Mouse (Mus musculus) mouse embryonic stem cell (cell line): Measurements from ENCODE around the gene Tspan17.

Source experiments
- in situ Hi-C, 2 experiments: fragments of 300-500 bp; cut with MboI; formaldehyde crosslinking; loops; 1 replicate in 1 of 2; 3 replicates in 1 of 2; pipeline ENCODE4 v1.14.3; 2019 to 2020; ENCODE audit warnings: low sequenced_read_pairs in 2 of 2, low pct_unique_long_range_greater_than_20kb in 1 of 2, mixed read lengths in 1 of 2; ENCODE audit not compliant: unreplicated experiment in 1 of 2

Tspan17 gene

DNA sequence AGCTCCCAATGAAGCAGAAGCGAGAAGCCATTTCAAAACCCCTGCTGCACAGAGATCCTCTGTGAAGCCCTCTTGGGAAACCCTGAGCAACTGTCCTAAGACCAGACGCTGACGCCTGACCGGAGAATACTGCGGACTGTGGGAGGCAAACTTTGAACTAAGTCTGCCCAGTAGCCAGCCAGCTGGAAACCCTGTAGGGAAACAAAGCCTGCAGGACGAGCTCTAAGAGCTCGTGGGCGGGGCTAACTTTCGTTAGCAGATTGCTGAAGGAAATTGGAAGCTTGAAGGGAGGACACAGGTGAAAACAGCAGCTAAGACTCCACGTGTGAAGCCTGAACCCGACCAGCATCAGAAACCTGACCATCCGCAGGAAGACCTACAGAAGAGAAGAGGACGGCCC lies 40.3 kb downstream of the Tspan17 start:
- in situ Hi-C loops, result no loop called here

DNA sequence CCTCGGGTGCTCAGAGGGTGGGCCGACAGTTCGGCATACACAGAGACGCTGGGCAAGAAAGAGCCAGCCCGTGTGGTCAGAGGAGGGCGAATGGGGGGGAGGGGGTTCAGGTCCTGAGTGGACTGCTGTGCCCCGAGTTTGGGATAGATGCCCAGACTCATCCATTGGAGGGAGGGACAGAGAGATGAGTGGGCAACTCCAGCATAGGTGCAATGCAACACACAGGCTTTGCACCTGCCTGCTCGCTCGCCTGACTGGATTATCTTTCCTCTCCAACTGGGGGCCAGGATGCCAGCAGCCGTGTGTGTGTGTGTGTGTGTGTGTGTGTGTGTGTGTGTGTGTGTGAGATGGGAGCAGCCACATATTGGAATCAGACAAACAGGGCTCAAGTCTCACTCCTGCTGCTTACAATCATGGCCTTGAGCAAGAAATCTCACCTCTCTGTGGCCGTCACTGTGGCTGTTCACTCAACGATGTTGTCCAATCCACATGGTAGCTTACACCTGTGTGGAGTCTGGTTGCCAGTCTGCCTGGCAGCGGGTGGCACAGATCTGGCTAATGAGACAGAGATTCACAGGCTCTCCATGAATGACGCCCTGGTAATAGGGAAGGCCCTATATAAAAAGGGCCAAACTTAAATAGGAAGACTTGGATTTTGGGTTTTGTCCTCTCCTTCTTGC lies 47.3 kb downstream of the Tspan17 start:
- in situ Hi-C loops, result no loop called here

DNA sequence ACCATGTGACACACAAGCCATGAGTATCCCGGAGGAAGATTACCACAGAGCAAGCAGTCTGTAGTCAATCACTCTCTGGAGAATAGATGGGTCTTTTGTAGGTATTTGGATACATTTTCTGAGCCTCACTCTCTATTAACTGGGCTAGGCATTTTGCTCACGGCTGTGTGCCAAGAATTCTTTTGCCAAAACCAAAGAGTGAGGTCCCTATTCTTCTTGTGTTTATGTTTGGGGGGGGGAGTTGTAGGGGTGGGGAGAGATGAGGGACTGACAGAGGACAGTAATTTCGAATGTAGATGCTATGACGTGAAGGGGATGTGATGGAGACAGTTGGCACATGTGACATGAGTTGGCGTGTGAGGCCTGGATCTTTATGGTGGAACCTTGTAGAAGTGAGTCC lies 47.9 kb downstream of the Tspan17 start:
- in situ Hi-C loops, result no loop called here

DNA sequence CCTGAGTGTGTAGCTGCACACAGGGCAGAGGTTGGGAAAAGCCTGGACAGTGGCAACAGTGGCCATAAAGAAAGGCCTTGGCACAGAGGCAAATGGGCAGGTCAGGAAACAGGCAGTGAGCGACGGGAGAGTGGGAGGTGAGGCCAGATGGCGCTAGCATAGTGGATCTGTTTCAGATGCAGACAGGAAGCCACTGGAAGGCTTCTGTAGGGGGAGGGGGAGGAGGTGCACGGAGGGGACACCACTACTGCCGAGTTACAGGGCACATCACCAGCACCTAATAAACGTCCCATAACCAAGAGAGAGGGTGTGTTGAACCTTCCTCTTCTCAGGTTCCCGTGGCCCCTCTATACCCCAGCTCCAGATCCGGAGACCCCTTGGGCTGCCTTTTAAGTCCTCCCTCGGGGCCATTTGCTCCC lies 48.3 kb downstream of the Tspan17 start:
- in situ Hi-C loops, result no loop called here

DNA sequence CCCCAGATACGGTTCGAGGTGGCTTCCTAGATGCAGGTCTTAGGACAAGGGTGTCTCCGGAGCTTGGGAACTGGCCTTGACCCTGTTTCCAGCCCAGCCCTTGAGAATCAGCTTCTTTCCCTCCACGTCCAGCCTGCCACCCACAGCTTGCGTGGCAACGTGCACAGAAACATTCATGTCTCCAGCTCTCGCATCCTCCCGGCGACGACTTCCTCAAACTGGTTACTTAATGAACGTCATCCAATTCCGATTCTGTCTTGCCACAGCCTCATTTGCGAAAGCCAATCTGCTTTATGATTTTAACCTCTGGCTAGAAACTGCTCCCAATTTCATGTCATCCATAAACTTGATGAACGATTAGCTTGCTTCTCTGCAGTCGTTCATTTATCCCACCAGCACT lies 49.4 kb downstream of the Tspan17 start:
- in situ Hi-C loops, result no loop called here

DNA sequence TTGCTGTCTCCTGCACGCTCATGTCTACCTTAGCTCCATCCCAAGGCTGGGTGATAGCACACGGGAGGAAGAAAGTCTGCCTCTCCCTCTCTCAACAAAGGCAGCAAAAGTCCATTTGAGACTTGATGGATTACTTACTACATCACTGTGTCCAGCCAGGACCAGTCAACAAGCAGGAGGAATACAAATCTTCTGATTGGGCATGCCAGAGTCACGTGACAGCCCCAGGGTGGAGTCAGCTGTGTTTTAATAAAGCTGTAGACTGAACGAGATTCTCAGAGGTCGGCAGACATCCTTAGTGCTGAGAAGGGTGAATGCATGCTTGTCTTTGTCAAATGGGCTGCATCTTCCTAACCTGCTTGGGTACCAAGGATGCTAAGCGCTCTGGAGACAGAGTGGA lies 50.0 kb downstream of the Tspan17 start:
- in situ Hi-C loops, result no loop called here

DNA sequence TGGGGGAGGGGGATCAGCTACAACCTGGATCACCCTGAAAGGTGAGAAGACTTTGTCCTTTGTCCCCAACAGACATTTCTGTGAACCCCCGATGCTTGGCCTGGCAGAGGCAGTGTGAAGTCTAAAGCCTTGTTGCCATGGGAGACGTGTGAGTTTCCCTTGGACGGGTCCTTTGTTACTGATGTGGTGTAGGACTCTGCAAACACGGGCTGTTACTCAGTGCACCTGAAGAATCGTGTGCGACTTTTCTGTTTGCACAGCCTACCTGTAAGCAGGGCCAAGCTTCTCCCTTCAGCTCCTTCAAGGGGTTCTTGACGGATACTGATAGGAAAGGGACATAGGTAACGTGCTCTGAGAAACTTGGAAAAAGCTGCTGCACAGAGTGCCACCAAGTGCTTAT lies 55.4 kb downstream of the Tspan17 start:
- in situ Hi-C loops, result no loop called here
